Mouse (Mus musculus) E14TG2a.4 (cell line): ENCODE results near the gene Otx2.
A peak's percentile ranks its signal among the peaks of the same experiment; 100 is the strongest.

Source experiments
- H3K27me3 ChIP-seq: 2 replicates; pipeline ENCODE4 v1.6.1; 2014; ENCODE audit warnings: low read length, control low read depth; ENCODE audit not compliant: insufficient read depth
- H3K36me3 ChIP-seq: 2 replicates; pipeline ENCODE4 v1.6.1; 2014; ENCODE audit warnings: low read length, control low read depth; ENCODE audit not compliant: insufficient read depth
- H3K4me1 ChIP-seq: replicated peaks from 2 replicates; pipeline ENCODE4 v1.6.1; 2014; ENCODE audit warnings: low read depth, low read length, control low read depth
- H3K4me3 ChIP-seq: replicated peaks from 2 replicates; pipeline ENCODE4 v1.5.1; 2014; ENCODE audit warnings: mild to moderate bottlenecking, low read length
- H3K9me3 ChIP-seq: 2 replicates; pipeline ENCODE4 v1.6.1; 2014; ENCODE audit warnings: low read length, control low read depth
- CTCF ChIP-seq: conservative IDR thresholded peaks from 2 replicates; pipeline ENCODE4 v1.5.1; 2014; ENCODE audit warnings: low read length
- NANOG ChIP-seq: IDR thresholded peaks from 2 replicates; pipeline ENCODE4 v1.6.1; 2014; ENCODE audit warnings: borderline replicate concordance, low read length, mixed read lengths
- POU5F1 ChIP-seq: IDR thresholded peaks from 2 replicates; pipeline ENCODE4 v1.6.1; 2014; ENCODE audit warnings: low read length, borderline replicate concordance

The Otx2 gene

GRCm38 (mm10) chr14:48670761-48671479, 2.7 kb downstream of the Otx2 start:
- H3K27me3 ChIP-seq = peaks cover 86% of the 10 kb centered on the region
- no peaks in the 10 kb centered on the region for H3K9me3 ChIP-seq
- no peak overlapping the region for H3K4me3 ChIP-seq
- no peak for TF ChIP-seq CTCF
- no peak for TF ChIP-seq NANOG
- no peak for TF ChIP-seq POU5F1
- peaks cover 67% of the 10 kb centered on the region for H3K4me1 ChIP-seq
- no peaks in the 10 kb centered on the region for H3K36me3 ChIP-seq

- no peak overlapping the region for H3K4me3 ChIP-seq
- H3K36me3 ChIP-seq = no peaks in the 10 kb centered on the region
- no peak for TF ChIP-seq CTCF
- TF ChIP-seq NANOG = no peak
- no peak for TF ChIP-seq POU5F1
- H3K27me3 ChIP-seq = peaks cover 91% of the 10 kb centered on the region
- peaks cover 74% of the 10 kb centered on the region for H3K4me1 ChIP-seq
- no peaks in the 10 kb centered on the region for H3K9me3 ChIP-seq
These were observed 3.4 kb downstream of the Otx2 start for GRCm38 (mm10) chr14:48670258-48670630.

DNA sequence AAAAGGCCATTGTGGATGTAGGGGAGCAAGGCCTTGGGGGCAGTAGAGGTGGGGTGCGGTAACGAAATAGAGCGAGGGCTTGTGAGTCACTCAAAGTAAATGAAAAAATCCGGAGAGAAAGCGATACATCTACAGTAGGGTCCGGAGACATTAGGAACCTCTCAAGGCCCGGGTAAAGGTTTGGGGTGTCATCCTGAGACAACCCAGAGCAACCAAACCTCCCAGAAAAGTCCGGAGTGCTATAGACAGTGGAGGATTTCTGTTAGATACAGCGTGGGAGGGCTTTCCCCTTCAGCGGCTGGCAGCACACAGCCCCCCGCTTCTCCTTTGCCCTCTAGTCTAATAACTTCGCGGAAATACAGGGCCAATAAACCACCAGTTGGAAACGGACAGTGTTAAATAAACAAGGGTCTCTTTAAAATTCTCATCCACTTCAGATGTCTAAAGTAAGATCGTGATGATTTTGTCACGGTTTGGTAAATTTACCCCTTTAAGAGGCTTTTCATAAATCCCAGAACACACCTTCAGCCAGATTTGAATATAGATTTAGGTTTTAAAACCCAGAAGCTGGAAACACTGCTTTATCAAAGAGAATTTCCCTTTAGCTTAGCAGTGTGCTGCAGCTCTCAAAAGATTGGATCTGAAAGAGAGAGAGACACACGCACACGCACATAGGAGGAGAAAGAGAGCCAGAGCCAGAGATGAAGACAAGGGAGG, 3.9 kb downstream of the Otx2 start:
- TF ChIP-seq POU5F1 = no peak
- TF ChIP-seq NANOG = no peak
- no peak for TF ChIP-seq CTCF
- Histone ChIP-seq H3K27me3 (peaks cover 94% of the 10 kb centered on the region), H3K4me3 (no peak overlapping the region), H3K36me3 (no peaks in the 10 kb centered on the region), H3K9me3 (no peaks in the 10 kb centered on the region), H3K4me1 (peaks cover 77% of the 10 kb centered on the region)

DNA sequence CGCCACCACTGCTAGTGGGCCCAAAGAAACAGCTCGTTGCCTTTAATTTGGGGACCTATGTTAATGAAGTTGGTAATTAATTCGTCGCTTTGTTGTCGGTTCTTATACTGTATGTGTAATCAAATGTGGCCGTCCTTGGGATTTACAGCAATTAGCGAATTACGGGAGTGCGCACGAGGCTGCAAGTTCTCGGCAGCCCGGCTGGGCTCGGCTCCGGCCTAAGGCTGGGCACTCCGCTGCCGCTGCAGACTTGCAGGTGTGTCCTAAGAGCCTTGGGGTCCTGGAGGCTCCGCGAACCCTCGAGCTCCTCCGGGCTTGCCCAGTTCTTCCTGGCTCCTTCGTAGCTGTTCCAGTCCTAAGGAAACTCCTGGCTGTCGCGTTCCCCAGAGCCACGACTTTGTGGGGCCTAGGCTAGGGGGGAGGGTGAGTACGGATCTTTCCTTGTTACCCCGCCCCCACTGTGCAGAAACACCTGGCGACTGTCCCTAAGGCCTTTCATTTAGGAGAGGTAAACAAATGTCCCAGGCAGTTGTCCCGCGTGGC, 4.8 kb downstream of the Otx2 start:
- Histone ChIP-seq H3K4me3 (peak overlapping the region; percentile 59), H3K36me3 (no peaks in the 10 kb centered on the region), H3K27me3 (peaks cover 89% of the 10 kb centered on the region), H3K4me1 (peaks cover 77% of the 10 kb centered on the region), H3K9me3 (no peaks in the 10 kb centered on the region)
- TF ChIP-seq POU5F1 = no peak
- no peak for TF ChIP-seq NANOG
- no peak for TF ChIP-seq CTCF

DNA sequence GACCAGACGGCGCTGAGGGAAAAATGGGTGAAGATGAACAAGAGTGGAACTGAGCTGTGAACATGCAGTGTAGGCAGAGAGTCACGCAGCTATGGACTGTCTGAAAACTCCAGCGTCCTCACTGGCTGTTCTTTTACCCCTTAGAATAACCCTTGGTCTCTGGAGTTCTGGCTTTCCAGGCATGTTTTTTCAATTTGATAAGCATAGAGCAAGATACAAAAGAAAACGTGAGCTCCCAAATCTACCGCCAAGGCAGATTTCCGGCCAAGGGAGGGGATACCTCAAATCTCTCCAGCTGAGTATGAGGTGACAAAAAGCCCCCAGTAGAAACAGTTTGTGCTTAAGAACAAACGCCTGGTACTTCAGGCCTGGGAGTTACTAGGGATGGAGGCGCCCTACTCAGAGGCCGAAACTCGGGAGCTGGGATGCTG, 5.6 kb downstream of the Otx2 start:
- no peaks in the 10 kb centered on the region for H3K9me3 ChIP-seq
- no peak overlapping the region for H3K4me3 ChIP-seq
- no peaks in the 10 kb centered on the region for H3K36me3 ChIP-seq
- H3K4me1 ChIP-seq = peaks cover 77% of the 10 kb centered on the region
- TF ChIP-seq CTCF = no peak
- TF ChIP-seq POU5F1 = no peak
- TF ChIP-seq NANOG = no peak
- peaks cover 86% of the 10 kb centered on the region for H3K27me3 ChIP-seq

DNA sequence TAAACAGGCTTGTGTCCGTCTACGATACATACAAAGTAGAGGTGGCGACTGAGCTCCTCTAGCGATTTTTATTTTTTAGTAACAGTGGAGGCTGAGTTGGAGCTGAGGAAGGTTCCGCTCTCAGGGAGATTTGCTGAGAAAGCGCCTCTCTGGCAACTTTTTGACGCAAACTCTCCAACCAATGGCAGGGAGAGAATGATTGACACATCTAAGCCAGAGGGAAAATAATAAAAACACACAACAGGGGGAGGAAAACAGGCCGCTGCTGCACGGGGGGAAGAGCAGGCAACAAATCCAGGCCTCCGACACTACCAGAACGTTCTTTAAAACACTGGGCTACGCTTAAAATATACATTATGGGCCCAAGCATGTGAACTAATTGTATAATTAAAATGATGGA, 6.2 kb downstream of the Otx2 start:
- Histone ChIP-seq H3K36me3 (no peaks in the 10 kb centered on the region), H3K4me3 (no peak overlapping the region), H3K27me3 (peaks cover 81% of the 10 kb centered on the region), H3K9me3 (no peaks in the 10 kb centered on the region), H3K4me1 (peaks cover 77% of the 10 kb centered on the region)
- TF ChIP-seq CTCF = no peak
- no peak for TF ChIP-seq NANOG
- no peak for TF ChIP-seq POU5F1

GRCm38 (mm10) chr14:48666771-48667170, 6.8 kb downstream of the Otx2 start:
- TF ChIP-seq NANOG = no peak
- Histone ChIP-seq H3K4me1 (peaks cover 83% of the 10 kb centered on the region), H3K9me3 (no peaks in the 10 kb centered on the region), H3K36me3 (no peaks in the 10 kb centered on the region), H3K4me3 (peak overlapping the region; percentile 70), H3K27me3 (peaks cover 84% of the 10 kb centered on the region)

DNA sequence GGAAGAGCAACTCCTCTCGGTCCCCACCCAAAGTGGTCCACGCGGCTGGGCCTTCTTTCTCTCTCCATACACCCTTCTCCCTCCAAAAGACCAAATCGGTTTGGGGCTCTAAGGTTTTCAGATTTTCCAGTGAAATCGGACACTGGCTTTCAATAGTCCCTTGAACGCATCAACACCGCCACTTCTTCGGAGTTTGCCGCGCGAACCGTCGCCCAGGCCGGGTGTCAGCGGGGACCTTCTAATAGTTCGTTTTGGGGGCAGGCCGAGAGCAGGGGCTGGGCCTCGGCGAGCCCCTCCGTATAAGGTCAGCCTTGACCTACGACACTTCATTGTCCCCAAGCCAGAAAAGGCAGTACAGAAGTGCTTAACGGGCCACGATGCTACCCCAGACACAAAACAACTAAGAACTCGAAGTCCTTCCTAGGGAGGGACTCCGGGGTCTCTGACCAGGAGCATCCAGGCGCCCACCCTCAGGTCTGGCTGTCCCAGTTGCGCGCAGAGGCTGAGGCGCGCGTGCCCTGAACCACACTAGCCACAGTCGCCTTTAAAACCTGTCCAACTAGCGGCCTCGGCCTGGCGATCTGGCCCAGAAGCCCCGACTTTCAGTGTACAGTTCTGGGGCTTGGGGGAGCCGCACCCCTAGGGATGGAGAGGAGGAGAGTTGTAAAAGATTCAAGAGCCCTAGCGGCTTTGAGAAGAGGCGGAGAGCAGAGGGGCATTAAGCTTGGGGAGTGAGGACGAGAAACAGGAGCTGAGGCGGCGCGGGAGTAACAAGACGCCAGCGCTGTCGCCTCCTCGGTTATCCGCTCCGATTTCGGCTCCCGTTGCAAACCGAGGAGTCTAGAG, 7.6 kb downstream of the Otx2 start:
- Histone ChIP-seq H3K9me3 (no peaks in the 10 kb centered on the region), H3K4me3 (peak overlapping the region; percentile 70), H3K36me3 (0 out of 2 replicates have a peak, but pooled peaks cover under 1% of the 10 kb centered on the region), H3K27me3 (peaks cover 80% of the 10 kb centered on the region), H3K4me1 (peaks cover 88% of the 10 kb centered on the region)
- TF ChIP-seq NANOG (no peak), POU5F1 (no peak), CTCF (no peak)
